Mouse (Mus musculus): ENCODE measurements at regions not wholly inside any gene's neighbourhood (a gene's known extent, or its start where the extent isn't known, plus 50 kb on each side); places are given as distances from the start of the nearest gene placed in this dataset.

DNA sequence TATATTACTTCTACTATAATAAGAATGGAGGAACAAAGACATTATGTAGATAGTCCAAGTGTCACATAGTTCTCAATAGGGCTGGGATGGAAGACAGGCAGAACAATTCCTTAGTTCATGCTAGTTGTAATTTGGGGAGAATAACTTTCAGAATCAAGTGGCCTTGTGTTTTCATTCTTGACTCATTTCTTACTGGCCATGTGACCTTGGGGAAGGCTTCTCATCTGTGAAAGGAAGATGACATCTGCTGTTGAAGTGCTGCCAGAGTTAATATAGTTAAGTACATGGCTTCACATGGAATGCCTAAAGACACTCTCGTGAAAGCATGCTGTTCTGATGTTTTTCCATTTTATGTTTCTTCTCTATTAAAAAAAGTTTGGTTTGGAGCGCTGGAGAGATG, 146.2 kb upstream of the Nr5a2 start:
- ATAC-seq (replicated peaks; ENCODE audit: low read depth, poor library complexity, severe bottlenecking) = no peak

- no peak for ATAC-seq (replicated peaks; ENCODE audit: low read depth, poor library complexity, severe bottlenecking)
Observed at GRCm38 (mm10) chr1:137091762-137092161, 131.5 kb upstream of the Nr5a2 start.

DNA sequence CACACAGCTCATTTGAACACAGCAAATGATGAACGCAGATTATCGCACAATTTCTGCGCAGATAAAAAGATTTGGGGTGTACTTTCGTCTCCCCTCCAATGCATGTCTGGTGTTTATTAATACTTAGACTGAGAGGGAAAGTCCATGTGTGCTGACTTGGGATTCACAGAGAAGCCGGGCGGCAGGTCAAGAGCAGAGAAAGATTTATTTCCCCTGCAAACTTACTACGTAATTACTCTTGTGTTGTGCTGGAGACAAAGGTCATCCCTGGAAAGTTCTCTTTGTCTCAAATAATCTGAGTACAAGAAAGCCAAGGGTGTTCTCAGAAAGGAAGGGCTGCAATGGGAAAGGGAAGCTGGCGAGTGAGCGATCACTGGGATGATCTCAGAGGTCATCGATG, 127.9 kb upstream of the Nr5a2 start:
- ATAC-seq (replicated peaks; ENCODE audit: low read depth, poor library complexity, severe bottlenecking) = no peak

DNA sequence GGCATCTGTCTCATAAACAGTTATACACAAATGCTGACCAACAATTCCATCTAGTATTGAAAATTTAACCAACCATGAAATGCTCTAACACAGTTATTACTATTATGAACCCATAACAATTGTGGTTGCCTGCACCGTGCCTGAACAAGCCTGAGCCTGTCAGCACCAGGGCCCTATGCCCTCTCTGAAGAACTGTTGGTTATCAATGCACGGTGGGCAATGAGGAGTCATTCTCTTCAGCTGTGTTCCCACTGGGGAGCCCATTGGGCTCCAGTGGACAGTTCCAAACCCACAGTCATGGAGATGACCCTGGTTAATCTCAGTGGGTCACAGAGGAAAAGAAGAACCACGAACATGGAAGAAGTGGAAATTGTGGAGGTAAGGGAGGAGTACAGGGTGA, 126.5 kb upstream of the Nr5a2 start:
- ATAC-seq (replicated peaks; ENCODE audit: low read depth, poor library complexity, severe bottlenecking) = no peak

- ATAC-seq (replicated peaks; ENCODE audit: low read depth, poor library complexity, severe bottlenecking) = no peak
Observed at GRCm38 (mm10) chr1:137083500-137083899, 123.3 kb upstream of the Nr5a2 start.

- no peak for ATAC-seq (replicated peaks; ENCODE audit: low read depth, poor library complexity, severe bottlenecking)
Observed at GRCm38 (mm10) chr1:137079401-137080003, 119.3 kb upstream of the Nr5a2 start.

DNA sequence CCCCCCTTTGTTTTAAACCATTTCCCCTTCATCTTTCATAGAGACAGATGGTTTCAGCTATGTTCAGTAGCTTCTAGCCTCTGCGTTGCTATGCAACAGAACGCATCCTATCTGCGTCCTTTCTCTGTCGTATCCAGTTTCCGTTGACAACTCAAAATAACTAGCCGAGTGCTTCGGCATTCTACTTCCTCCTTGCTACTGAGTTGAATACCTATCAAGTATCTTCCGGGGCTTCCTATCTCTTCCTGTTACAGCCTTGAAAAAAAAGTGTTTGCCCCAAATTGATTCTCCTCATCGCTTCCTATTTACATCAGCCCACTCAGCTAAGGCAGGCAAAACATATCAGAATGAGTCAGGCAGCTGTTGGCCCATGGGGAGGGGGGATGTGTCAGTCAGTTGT, 114.5 kb upstream of the Nr5a2 start:
- ATAC-seq (replicated peaks; ENCODE audit: low read depth, poor library complexity, severe bottlenecking) = peak; percentile 96

DNA sequence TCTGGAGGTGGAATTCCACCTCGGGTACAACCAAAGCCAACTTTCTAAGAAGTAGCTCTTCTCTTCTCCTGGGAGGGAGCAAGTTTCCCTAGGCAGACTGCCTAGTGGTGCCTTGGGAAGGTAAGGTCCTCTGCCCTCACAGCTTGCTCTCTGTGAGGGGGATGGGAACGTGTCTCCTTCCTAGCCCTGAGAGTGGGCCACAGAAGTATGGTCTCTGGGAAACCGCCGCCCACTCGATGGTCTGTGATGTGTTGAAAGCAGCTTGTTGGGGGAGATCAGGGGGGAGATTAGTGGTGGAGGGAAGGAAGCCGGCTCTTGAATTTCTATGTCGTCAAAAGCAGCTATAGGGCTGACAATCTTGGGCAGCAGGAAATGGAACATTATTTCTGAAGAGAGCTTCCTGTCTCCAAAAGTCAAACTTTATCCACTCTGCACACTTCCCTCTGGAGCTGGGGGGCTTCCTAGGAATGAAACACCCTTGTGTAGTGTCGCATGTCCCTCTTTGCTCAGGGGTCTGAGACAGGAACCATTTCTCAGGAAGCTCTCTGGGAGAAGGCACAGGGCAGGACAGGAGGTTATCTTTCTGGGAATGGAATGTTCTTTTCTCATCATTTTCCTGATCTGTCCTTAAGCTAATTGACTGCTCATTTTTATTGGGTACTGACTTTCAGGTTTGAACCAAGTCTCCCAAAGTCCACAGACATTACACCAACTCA, 113.8 kb upstream of the Nr5a2 start:
- ATAC-seq (replicated peaks; ENCODE audit: low read depth, poor library complexity, severe bottlenecking) = peak; percentile 31

DNA sequence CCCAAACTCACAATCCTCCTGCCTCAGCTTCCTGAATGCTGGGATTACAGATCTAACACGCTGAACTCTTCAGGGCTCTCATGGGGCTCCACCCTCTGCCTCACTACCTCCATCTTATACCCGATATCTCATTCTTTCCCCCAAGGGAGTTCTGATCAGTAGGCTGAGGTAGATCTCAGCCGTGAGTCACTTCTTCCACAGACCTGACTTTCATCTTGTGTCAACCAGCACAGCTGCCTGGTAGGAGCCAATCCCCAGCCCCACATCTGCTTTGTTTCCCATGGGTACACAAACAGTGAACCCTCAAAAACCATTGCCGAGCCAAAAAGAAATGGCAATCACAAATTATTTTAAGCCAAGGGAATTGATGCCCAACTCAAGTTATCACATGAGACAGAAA, 100.7 kb upstream of the Nr5a2 start:
- ATAC-seq (replicated peaks; ENCODE audit: low read depth, poor library complexity, severe bottlenecking) = no peak

GRCm38 (mm10) chr1:137053134-137053533, 92.9 kb upstream of the Nr5a2 start:
- ATAC-seq (replicated peaks; ENCODE audit: low read depth, poor library complexity, severe bottlenecking) = no peak

DNA sequence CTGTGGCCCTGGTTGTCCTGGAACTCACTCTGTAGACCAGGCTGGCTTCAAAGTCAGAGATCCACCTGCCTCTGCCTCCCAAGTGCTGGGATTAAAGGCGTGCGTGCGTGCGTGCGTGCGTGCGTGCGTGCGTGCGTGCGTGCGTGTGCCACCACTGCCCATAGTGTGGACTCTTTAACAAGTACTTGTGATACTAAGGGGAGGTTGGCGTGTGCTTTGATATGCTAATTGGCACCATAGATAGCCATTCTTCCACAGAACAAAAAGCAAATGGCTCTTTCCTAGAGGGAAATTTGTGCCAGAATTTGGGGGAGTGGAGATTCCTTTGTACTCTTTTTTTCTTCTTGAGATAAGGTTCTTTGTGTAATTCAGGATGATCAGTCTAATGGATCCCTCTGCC, 91.3 kb upstream of the Nr5a2 start:
- no peak for ATAC-seq (replicated peaks; ENCODE audit: low read depth, poor library complexity, severe bottlenecking)

DNA sequence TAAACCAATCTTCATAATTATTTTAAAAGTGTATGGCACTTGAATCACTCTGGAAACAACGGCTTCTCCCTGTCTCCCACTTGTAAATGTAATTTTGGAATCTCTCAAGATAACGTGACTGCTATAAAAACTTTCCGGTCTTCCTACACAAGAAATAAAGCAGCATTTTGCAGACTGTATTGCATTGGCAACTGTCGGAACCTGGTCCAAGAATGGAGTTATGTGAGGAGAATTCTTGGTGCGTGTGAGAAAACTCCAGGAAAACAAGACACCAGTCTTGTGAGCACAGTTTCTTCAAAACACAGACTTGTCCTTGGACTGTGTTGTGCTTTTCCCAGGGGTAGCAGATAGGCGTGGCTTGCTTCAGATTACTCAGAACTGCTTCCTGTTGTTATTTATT, 83.8 kb upstream of the Nr5a2 start:
- ATAC-seq (replicated peaks; ENCODE audit: low read depth, poor library complexity, severe bottlenecking) = no peak

- ATAC-seq (replicated peaks; ENCODE audit: low read depth, poor library complexity, severe bottlenecking) = no peak
Observed at GRCm38 (mm10) chr1:137042414-137043010, 82.3 kb upstream of the Nr5a2 start.

GRCm38 (mm10) chr1:137040898-137041297, 80.7 kb upstream of the Nr5a2 start:
- no peak for ATAC-seq (replicated peaks; ENCODE audit: low read depth, poor library complexity, severe bottlenecking)

DNA sequence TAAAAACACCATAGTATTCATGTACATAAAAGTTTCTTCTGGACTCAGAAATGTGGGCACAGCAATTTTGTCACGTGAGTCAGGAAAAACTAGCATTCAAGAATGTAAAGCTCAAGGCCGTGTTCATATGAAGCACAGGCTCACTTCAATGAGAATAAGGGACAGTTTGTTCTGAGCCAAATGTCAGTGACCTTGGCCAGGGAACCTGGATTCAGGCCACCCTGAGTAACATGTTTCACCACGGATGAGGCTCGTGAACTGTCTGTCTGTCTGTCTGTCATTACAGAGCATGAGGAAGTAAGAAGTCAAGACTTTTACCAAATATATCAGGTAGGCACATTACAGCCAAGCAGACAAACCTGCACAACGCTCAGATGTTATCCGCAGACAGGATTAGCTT, 74.3 kb upstream of the Nr5a2 start:
- ATAC-seq (replicated peaks; ENCODE audit: low read depth, poor library complexity, severe bottlenecking) = no peak

DNA sequence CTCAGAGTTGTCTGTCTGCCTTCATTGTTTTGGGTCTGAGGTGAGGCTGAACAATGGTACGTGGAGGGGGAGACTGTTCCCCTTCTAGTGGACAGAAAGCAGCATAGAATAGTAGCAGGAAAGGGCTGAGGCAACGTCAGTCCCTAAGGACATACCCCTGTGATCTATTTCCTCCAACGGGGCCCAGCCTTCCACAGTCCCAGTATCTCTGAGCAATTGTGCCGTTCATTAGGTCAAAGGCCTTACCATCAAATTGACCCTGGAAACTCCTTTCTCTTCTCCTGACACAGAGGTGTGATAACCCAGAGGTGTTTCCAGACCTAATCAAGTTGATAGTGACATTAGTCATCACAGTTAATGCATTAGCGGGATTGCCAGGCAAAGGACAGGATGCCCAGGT, 73.4 kb upstream of the Nr5a2 start:
- no peak for ATAC-seq (replicated peaks; ENCODE audit: low read depth, poor library complexity, severe bottlenecking)

GRCm38 (mm10) chr1:137023706-137024105, 63.5 kb upstream of the Nr5a2 start:
- ATAC-seq (replicated peaks; ENCODE audit: low read depth, poor library complexity, severe bottlenecking) = no peak

- no peak for ATAC-seq (replicated peaks; ENCODE audit: low read depth, poor library complexity, severe bottlenecking)
Observed at GRCm38 (mm10) chr1:137020528-137020927, 60.3 kb upstream of the Nr5a2 start.

DNA sequence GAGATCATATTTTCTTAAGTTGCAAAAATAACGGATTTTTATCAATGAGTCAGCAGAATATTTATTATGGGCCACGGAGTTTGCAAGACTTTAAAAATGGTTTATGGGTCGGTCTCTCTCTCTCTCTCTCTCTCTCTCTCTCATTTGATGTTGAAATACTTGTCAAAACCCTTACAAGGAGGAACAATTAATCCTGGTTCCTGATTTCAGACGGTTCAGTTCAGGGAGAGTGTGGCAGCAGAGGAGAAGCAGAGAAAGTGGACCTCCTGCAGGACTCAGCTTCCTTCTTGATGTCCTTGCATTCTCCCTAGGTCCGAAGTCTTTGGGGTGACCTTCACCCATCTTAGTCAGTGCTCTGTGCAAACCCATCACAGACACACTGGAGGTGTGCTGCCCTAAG, 57.4 kb upstream of the Nr5a2 start:
- ATAC-seq (replicated peaks; ENCODE audit: low read depth, poor library complexity, severe bottlenecking) = 0 out of 2 replicates have a peak, but pooled peaks have one; percentile 36

DNA sequence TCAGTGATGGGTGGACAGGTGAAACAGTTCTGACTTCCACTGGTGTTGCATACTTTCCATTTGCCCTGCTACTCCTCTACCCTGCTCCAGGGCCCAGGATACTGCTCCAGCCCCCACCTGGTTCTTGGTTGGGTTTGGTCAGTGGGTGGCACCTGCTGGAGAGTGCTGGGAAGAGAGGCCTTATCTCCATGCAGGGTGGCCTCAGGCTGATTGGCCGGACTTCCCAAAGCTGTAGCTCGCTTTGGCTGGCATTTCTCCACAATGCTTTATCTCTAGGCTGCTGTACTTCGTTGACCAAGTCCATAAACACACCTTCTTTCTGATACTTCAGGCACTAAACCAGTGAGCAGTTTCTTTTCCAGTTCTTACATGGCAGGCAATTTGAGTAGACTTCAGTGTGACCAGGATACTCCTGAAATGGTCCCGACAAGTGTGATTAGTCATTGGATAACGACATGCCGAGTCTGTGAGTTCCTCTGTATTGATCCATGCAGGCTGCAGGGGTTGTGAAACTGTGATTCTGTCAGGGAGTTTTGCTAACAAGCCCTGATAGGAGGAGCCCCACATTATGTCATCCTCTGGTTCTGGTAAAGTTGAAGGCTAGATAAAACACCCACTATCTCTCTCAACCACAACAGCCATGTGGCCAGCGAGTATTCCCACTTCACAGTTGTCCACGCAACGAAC, 50.1 kb upstream of the Nr5a2 start:
- peak; percentile 50 for ATAC-seq (replicated peaks; ENCODE audit: low read depth, poor library complexity, severe bottlenecking)

Data from common myeloid progenitor, adult 5-6 weeks (primary cell).